Mouse (Mus musculus) stomach, postnatal 0 days (tissue): ENCODE measurements at regions not wholly inside any gene's neighbourhood (a gene's known extent, or its start where the extent isn't known, plus 50 kb on each side); places are given as distances from the start of the nearest gene placed in this dataset.

Experiments used
- CTCF ChIP-seq: IDR thresholded peaks from 2 replicates; pipeline ENCODE4 v1.5.1; 2016; ENCODE audit warnings: antibody characterized with exemption, low read depth, mild to moderate bottlenecking, moderate library complexity
- EP300 ChIP-seq: optimal IDR thresholded peaks from 2 replicates; pipeline ENCODE3; 2016; ENCODE audit warnings: antibody characterized with exemption

- TF ChIP-seq CTCF: no peak
- TF ChIP-seq EP300: no peak
Measured at GRCm38 (mm10) chr2:57593558-57593957, 356.1 kb downstream of the Gpd2 start.
